Mouse (Mus musculus) telencephalon, adult 2 months (tissue): ENCODE measurements around the gene Sppl2b.
A peak's percentile ranks its signal among the peaks of the same experiment; 100 is the strongest.

Experiments used
- DNase-seq: peaks from one replicate; pipeline ENCODE4 v3.0.0-alpha.2; 2011; ENCODE audit warnings: low read depth, low spot score

Sppl2b gene

DNA sequence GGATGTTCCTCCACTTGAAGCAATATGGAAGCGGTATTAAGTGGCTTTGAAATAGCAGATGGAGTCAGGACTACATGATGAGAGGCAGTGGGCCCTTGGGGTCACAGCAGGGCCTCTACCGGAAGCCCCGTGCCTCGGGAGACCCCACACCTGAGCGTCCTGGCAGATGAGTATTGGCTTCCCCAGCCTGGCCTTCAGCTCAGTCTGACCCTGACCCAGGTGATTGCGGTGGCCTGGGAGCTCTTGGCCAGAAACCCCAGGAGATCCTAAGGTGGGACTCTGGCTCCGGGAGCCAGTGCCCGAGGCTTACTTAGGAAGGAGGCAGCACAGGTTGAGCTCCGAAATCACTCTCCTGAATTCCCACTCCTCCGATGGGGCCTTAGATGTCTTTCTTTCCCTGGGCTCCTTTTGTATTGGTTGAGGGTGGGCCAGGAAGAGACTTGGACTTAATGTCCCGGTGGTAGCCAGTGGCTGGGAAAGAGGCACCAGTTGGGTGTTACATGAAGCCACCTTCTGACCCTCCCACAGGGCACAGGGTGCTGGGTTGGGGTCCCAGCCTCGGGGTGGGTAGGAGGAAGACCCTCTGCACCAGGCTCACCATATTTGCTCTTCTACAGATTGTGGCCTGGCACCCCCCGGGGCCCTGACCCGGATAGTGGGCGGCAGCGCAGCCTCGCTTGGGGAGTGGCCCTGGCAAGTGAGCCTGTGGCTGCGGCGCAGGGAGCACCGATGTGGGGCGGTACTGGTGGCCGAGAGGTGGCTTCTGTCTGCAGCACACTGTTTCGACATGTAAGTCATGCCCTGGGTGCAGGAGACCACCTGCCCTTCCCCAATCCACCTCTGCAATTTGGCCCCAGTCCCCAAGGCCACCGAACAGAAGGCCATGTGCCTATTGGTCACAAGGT is 41.8 kb downstream of the Sppl2b start:
- no peak for DNase-seq

DNA sequence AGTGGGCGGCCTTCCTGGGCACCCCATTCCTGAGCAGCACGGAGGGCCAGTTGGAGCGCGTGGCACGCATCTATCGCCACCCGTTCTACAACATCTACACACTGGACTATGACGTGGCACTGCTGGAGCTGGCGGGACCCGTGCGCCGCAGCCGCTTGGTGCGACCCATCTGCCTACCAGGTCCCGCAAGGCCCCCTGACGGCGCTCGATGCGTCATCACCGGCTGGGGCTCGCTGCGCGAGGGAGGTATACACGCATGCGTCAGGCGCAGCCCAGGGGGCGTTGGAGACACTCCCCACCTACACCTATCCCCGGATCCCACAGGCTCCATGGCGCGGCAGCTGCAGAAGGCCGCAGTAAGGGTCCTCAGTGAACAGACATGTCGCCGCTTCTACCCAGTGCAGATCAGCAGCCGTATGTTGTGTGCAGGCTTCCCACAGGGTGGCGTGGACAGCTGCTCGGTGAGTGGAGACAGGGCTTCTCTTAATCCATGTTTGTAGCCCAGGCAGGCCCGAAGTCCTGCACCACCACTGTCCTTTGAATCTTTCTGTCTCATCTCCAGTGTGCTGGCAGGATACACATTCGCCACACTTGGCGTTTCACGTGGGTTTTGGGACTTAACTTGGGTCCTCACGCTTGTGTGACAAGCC is 42.9 kb downstream of the Sppl2b start:
- peak; percentile 62 for DNase-seq

DNA sequence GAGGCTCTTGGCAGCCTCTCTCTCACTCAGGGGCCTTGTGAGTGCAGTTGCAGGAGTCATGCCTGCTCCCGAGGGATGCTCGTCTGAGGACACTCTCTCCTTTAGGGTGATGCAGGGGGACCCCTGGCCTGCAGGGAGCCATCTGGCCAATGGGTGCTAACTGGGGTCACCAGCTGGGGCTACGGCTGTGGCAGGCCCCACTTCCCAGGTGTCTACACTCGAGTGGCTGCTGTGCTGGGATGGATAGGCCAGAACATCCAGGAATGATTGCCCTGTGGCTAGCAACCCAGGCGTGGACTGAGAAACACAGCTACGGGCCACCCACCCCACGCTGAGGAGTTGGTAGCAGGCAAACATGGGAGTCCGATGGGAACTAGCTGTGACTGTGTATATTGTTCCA is 44.0 kb downstream of the Sppl2b start:
- no peak for DNase-seq

GRCm38 (mm10) chr10:80899591-80900317 is 44.7 kb downstream of the Sppl2b start:
- no peak for DNase-seq

GRCm38 (mm10) chr10:80900318-80901247 is 45.5 kb downstream of the Sppl2b start, which contains the start of gene Timm13:
Timm13 (minus strand) TSS chr10:80900969.
- DNase-seq: peak; percentile 100

DNA sequence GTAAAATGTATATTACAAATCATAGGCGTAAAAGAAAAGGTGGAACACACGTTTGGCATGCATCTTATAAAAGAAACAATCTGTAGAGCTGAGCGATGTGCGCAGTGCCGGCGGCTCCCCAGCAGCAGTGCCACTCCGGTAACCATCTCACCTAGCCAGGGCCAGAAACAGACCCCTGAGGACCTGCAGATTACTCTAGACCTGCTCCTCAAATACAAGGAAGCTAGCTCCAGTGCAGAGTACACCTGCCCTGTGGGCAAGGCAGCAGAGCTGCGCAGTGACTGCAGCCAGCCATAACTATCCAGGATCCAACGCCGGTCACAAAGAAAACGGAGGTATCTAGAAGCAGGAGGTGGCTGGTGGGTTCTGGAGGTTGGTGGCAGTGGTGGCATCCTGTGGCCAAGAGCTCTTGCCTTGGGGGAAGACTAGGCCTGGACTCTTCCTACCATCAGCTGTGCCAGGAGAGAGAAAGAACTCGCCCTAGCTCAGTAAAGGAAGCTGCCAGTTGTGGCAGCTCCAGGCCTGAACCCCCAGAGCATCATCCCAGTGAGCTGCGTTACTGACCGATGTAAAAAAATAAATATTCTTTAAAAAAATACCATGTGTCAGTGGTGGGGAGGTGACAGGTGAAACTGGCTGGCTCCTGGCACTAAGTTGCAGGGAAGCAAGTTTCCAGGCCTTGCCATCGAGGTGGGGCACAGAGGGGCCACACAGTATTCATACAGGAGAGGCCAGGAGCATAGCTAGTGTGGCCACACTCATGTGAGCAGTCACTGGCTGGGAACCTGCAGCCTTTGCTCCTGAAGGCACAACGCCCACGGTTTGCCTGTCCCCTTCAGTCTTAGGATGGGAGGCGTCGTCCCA is 46.6 kb downstream of the Sppl2b start:
- no peak for DNase-seq

DNA sequence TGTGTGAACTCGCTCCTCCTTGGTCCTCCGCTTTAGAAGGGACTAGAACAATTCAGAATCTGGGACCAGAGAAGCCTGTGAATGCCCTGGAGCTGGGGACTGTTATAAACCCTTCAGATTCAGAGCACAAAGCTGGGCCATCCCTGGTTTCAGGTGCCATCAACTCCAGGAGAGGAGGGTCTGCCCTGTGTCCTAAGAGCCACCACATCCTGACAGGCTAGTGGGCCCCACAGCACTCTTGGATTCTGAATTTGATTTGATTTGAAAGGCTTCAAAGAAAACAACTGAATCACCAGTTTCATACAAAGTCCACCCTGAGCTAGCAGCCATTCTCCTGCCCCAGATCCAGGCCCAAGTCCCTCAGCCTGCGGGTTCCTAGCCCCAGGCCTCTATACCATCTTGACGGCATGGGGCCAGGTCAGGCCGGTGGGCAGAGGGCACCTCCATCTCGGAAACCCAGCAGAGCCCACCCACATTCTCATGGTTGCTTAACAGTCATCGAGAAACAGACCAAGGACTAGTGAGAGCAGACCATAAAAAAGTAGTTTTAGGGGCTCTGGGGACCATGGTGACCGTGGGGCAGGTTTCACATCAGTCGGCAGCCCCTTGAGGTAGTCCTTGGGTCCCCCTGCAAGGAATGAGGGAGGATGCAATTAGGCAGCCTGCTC is 47.3 kb downstream of the Sppl2b start:
- DNase-seq: no peak

DNA sequence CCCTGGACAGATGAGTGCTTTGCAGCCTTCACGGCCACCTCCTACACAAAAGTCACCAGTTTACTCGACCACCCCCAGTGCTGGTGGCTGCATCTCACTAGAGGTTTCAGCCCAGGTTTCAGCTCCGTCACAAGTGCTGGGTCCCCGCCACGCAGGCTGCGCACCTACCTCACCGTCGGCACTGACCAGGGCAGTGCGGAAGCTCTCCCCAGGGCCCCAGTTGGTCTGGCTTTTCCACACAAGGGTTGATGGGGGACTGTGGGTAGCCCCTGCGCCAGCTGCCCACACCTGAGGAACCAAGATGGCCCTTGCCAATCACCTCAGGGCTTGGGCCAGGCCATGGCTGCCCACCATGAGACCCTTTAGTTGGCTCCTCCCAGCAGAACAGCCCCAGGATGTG is 48.2 kb downstream of the Sppl2b start:
- DNase-seq: no peak

- no peak for DNase-seq
Measured at GRCm38 (mm10) chr10:80904004-80904693, 49.1 kb downstream of the Sppl2b start.

GRCm38 (mm10) chr10:80904709-80905108 is 49.6 kb downstream of the Sppl2b start:
- DNase-seq: no peak

GRCm38 (mm10) chr10:80909375-80910162 is 54.5 kb downstream of the Sppl2b start:
- no peak for DNase-seq

- no peak for DNase-seq
Measured at GRCm38 (mm10) chr10:80911354-80911753, 56.3 kb downstream of the Sppl2b start.

DNA sequence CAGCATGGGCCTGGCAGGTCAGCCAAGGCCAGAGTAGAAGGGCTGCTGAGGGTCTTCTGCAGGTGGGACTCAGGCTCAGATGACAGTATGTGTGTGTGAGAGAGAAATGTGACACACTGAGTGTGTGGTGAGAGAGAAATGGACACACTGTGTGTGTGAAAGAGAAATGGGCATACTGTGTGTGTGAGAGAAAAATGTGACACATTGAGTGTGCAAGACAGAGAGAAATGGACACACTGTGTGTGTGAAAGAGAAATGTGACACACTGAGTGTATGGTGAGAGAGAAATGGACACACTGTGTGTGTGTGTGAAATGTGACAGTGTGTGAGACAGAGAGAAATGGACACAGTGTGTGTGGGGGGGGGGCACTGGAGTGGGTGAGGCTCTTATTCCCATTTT is 56.8 kb downstream of the Sppl2b start:
- no peak for DNase-seq

DNA sequence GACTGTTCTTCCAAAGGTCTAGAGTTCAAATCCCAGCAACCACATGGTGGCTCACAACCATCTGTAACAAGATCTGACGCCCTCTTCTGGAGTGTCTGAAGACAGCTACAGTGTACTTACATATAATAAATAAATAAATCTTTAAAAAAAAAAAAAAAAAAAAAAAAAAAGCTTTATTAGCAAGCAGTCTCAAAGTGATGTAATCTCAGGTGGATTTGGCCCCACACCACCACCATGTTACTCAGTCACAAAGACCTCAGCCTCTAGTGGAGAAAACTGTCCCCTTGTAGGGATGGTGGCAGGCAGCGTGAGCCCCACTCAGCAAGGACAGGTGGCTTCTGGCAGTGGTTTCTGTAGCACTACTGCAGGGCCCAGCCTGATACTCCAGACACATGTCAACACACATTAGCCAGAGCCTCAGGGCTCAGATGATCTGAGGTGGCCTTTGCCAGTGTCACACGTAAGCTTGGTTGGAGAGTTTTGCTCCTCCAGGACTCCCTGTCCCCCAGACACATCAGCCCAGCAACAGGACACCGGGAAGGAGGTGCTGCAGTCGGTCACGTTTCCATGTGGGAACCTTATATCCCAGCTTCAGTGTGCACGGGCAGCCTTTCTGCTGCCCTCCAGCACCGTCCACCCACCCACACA is 58.4 kb downstream of the Sppl2b start:
- DNase-seq: no peak

- DNase-seq: no peak
Measured at GRCm38 (mm10) chr10:80914253-80914656, 59.2 kb downstream of the Sppl2b start.

- DNase-seq: no peak
Measured at GRCm38 (mm10) chr10:80915260-80915659, 60.2 kb downstream of the Sppl2b start.

DNA sequence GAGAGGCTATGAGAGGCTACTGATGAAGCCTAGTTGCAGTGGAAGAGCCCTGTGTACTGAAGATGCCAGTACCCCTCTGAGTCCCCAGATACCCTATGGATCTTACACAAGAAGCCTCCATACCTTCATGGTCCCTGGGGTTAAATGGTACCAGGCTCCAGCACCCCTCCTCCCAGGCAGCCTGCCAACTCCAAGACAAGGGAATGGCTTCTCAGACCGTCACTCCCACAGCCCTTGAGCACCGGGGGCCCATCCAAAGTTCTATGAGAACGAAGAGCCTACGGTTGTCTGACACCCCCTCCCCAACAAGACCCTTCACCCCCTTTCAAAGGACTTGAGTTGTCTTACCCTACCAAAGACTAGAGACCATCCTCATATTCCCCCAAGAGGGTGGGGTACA is 60.7 kb downstream of the Sppl2b start:
- no peak for DNase-seq

GRCm38 (mm10) chr10:80917336-80917778 is 62.3 kb downstream of the Sppl2b start:
- DNase-seq: no peak
